Mouse (Mus musculus) ES-E14 (cell line): Measurements from ENCODE around the gene Ccm2.

Experiments used
- CHD2 ChIP-seq: IDR thresholded peaks from 2 replicates; pipeline ENCODE4 v1.6.1; 2014; ENCODE audit warnings: mild to moderate bottlenecking, low read depth, low read length, inconsistent platforms
- HCFC1 ChIP-seq: IDR thresholded peaks from 2 replicates; pipeline ENCODE4 v1.6.1; 2012; ENCODE audit warnings: low read length, inconsistent platforms, borderline replicate concordance; ENCODE audit not compliant: insufficient read depth
- MAFK ChIP-seq: IDR thresholded peaks from 2 replicates; pipeline ENCODE4 v1.6.1; 2014; ENCODE audit warnings: mild to moderate bottlenecking, low read depth, low read length, inconsistent platforms; ENCODE audit not compliant: insufficient read depth

- no peak for TF ChIP-seq HCFC1
- no peak for TF ChIP-seq MAFK
- no peak for TF ChIP-seq CHD2
Measured at GRCm38 (mm10) chr11:6599011-6599681, 52.5 kb downstream of the Ccm2 start.
